Mouse (Mus musculus) hindbrain, embryonic 11.5 days (tissue): ENCODE data around the gene Slc25a13. TPM values are rescaled to one million over a fixed set of nuclear protein-coding genes. Genes with fewer than 3 reads are reported as not detected.
"Not testable (repeated sequence)": the region's sequence is repeated elsewhere in the genome, so short reads cannot be mapped to it uniquely, and the experiment has no call there.

ENCODE experiments used
- ATAC-seq: fragments of 200-750 bp; cut with Nextera tagmentation; 2 replicates; pipeline ENCODE4 v1.8.0; 2017; ENCODE audit warnings: mild to moderate bottlenecking, moderate TSS enrichment, moderate library complexity; ENCODE audit not compliant: low FRiP score
- DNase-seq: peaks from one replicate; pipeline ENCODE4 v3.0.0-alpha.2; 2015; ENCODE audit warnings: low spot score
- H3K27ac ChIP-seq: fragments of 300-500 bp; sonication (generic); 2 replicates; pipeline ENCODE4 v1.5.1; 2014; ENCODE audit warnings: mild to moderate bottlenecking, low read depth, low read length
- H3K27me3 ChIP-seq: fragments of 300-500 bp; sonication (generic); 2 replicates; pipeline ENCODE4 v1.6.1; 2014; ENCODE audit warnings: mild to moderate bottlenecking, low read length, moderate library complexity, mixed read lengths; ENCODE audit not compliant: control insufficient read depth, insufficient read depth
- H3K36me3 ChIP-seq: fragments of 300-500 bp; sonication (generic); 2 replicates; pipeline ENCODE4 v1.6.1; 2014; ENCODE audit warnings: mild to moderate bottlenecking, low read length, moderate library complexity, mixed read lengths; ENCODE audit not compliant: control insufficient read depth, insufficient read depth
- H3K4me1 ChIP-seq: fragments of 300-500 bp; sonication (generic); replicated peaks from 2 replicates; pipeline ENCODE4 v1.6.1; 2014; ENCODE audit warnings: low read length, mixed read lengths; ENCODE audit not compliant: control insufficient read depth, insufficient read depth
- H3K4me2 ChIP-seq: fragments of 300-500 bp; sonication (generic); replicated peaks from 2 replicates; pipeline ENCODE4 v1.6.1; 2014; ENCODE audit warnings: mild to moderate bottlenecking, low read depth, low read length
- H3K4me3 ChIP-seq: fragments of 300-500 bp; sonication (generic); 2 replicates; pipeline ENCODE4 v1.5.1; 2014; ENCODE audit warnings: low read depth, low read length
- H3K9ac ChIP-seq: fragments of 300-500 bp; sonication (generic); 2 replicates; pipeline ENCODE4 v1.6.1; 2014; ENCODE audit warnings: low read depth, low read length
- H3K9me3 ChIP-seq: fragments of 300-500 bp; sonication (generic); 2 replicates; pipeline ENCODE4 v1.6.1; 2016; ENCODE audit warnings: low read length; ENCODE audit not compliant: control insufficient read depth
- WGBS: fragments of 180-500 bp; shearing (Covaris S2); extraction: QIAGEN DNeasy Blood & Tissue Kit; methylation state at CpG from one replicate; pipeline ENCODE4 v1.1.7; 2014; 5-methylcytosine and 5-hydroxymethylcytosine counted together
- polyA plus RNA-seq: library from polyadenylated mRNA; unstranded; fragments of >200 nt; fragmentation: Nextera tagmentation; extraction: Ambion mirVana; gene quantifications from 2 replicates; pipeline ENCODE4 v1.2.1, GENCODE M21; 2014

Slc25a13 gene
- polyA plus RNA-seq, 1 experiment from 2014 or later = 31.0 TPM

DNA sequence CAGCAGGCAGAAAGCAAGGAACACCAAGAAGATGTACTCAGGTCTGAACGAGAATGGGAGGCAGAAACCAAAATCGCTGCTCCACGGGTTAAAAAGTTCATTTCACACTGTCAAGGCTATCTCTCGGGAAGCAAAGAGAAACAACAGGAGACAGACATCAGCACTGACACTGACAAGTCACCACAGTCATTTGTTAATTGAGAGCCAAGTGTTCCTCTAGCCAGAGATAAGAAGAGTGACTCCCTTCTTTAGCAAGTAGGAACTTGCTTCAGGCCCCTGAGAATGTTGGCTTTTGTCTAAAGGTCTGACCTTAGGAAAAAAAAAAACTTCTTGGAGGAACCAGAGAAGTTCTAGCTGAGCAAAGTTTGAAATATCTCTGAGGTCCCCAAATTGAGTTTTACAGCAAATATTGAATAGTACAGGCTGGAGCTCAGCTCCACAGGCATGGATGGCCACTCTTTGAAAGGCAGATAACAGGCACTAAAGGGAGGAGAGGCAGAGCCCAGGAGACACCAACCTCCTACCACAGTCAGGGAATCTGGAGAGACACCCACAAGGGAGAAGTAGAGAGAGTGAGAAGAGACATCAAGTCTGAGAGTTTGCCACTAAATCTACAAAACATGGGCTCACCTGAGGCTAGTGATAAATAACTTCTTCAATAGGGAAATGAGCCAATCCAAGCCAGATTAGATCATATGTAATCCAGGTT lies 8.5 kb downstream of the Slc25a13 start:
- no peak overlapping the region for H3K4me2 ChIP-seq
- H3K36me3 ChIP-seq = no peaks in the 10 kb centered on the region
- 59% methylated on average over 4 of the region's 4 CpGs for WGBS
- H3K9me3 ChIP-seq = no peaks in the 10 kb centered on the region
- no peak for ATAC-seq
- H3K9ac ChIP-seq = no peak overlapping the region
- no peaks in the 10 kb centered on the region for H3K27me3 ChIP-seq
- no peak overlapping the region for H3K4me3 ChIP-seq
- no peak overlapping the region for H3K27ac ChIP-seq
- no peak for DNase-seq
- H3K4me1 ChIP-seq = no peaks in the 10 kb centered on the region; the same call in 1 of the 2 replicates

DNA sequence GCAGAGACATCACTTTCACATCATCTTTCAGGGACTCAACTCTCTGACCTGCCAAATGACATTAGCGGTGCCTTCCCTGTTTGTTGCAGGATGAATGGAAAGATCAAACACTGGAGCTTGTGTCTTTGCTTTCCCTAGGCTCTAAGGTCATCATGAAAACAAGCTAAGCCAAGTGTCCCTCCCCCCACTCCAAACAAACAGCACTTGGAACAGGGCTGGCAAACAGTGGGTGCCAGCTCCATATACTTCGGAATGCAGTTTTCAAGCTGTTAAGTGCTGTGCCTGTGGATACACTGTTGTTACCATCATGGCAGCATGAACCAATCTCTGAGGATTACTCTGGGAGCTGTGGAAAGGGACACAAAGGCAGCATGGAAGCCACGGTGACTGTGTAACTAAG lies 9.1 kb downstream of the Slc25a13 start:
- 77% methylated on average over 3 of the region's 3 CpGs for WGBS
- Histone ChIP-seq H3K4me1 (no peaks in the 10 kb centered on the region; the same call in 1 of the 2 replicates), H3K4me2 (no peak overlapping the region), H3K36me3 (no peaks in the 10 kb centered on the region), H3K9ac (no peak overlapping the region), H3K27me3 (no peaks in the 10 kb centered on the region), H3K4me3 (no peak overlapping the region), H3K27ac (no peak overlapping the region), H3K9me3 (no peaks in the 10 kb centered on the region)
- ATAC-seq (no peak), DNase-seq (no peak)

DNA sequence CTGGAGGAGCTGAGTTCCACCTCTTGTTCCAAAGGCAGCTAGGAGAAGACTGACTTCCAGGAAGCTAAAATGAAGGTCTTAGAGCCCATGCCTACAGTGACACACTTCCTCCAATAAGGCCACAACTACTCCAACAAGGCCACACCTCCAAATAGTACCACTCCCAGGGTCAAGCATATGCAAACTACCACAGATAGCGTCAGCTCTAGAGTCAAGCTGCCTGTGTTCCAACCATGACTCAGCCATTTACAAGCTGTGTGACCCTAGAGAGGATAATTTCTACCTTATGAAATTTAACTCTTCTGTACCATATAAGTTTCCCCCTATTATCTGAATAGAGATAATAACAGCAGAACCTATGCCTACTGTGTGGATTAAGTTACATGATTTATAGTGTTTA lies 9.6 kb downstream of the Slc25a13 start:
- 83% methylated on average over 1 of the region's 1 CpGs for WGBS
- no peak overlapping the region for H3K4me2 ChIP-seq
- no peak for DNase-seq
- no peak overlapping the region for H3K9ac ChIP-seq
- no peak overlapping the region for H3K27ac ChIP-seq
- no peaks in the 10 kb centered on the region for H3K27me3 ChIP-seq
- no peak overlapping the region for H3K4me3 ChIP-seq
- H3K36me3 ChIP-seq = no peaks in the 10 kb centered on the region
- H3K4me1 ChIP-seq = no peaks in the 10 kb centered on the region; the same call in 1 of the 2 replicates
- no peaks in the 10 kb centered on the region for H3K9me3 ChIP-seq
- no peak for ATAC-seq

DNA sequence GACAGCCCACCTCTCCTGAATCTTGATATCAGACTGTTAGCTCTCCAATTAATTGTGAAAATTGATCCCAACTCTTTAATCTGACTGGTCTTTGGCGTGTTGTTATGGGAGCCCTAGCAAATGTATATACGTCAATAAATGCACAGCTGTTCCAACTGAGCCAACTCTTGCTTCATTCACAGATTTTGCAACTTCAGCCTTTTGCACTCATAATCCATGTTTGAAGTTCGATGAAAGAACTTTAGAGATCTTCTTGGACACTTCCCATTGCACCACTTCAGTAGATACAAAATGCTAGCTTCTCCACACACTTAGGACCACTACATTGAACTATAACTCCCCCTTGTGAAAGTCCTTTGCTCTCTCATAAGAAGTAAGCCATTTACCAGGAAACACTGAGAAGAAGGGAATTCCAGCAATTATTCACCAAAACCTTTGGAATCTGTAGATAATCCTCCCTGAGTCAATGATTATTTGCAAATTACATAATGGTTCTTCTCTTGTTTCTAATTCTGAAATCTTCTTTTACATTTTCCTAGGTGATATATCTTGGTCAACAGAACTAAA lies 11.3 kb downstream of the Slc25a13 start:
- Histone ChIP-seq H3K27ac (no peak overlapping the region), H3K9me3 (no peaks in the 10 kb centered on the region), H3K36me3 (no peaks in the 10 kb centered on the region), H3K9ac (no peak overlapping the region), H3K4me2 (no peak overlapping the region), H3K27me3 (no peaks in the 10 kb centered on the region), H3K4me1 (no peaks in the 10 kb centered on the region; the same call in 1 of the 2 replicates), H3K4me3 (no peak overlapping the region)
- 90% methylated on average over 3 of the region's 3 CpGs for WGBS
- ATAC-seq (no peak), DNase-seq (no peak)

DNA sequence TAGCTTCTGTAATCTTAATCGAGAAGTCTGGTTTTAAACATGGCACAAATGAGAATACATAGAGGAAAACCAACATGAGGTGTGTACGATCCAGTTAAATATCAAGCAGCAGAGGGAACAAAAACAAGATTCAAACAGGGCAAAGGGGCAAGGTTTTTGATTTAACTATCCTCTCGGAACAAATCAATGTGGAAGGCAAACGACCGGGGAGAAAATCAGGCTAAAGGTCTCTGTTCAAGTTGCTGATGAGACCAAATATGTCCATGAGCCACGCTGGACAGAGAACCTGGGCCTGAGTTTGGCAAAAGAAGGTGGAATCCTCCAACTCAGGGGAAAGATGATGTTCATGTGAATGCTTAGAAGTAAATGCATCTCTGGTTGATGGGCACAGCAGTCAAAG lies 14.5 kb downstream of the Slc25a13 start:
- no peak for ATAC-seq
- H3K9ac ChIP-seq = no peak overlapping the region
- no peaks in the 10 kb centered on the region for H3K27me3 ChIP-seq
- no peak overlapping the region for H3K4me3 ChIP-seq
- no peaks in the 10 kb centered on the region for H3K4me1 ChIP-seq
- no peak for DNase-seq
- H3K36me3 ChIP-seq = no peaks in the 10 kb centered on the region
- no peaks in the 10 kb centered on the region for H3K9me3 ChIP-seq
- 92% methylated on average over 6 of the region's 6 CpGs for WGBS
- no peak overlapping the region for H3K27ac ChIP-seq
- no peak overlapping the region for H3K4me2 ChIP-seq

DNA sequence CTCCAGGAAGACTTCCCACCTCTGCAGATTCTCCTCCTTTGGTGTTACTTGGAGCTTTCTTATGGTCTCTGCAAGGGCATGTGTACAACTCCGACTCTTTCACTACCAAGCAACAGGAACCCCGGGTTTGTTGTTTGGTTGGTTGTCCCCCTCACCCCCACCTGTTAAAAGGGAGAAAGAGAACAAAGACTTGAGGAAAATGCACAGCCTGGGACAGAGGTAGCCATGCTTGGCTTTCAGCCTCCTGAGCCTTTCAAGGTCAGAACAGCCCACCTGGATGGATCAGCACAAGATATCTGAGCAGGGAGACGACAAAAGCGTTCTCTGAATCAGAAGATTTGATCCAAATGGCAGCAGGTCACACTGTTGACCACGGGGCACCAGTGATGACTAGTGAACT lies 15.0 kb downstream of the Slc25a13 start:
- H3K4me2 ChIP-seq = no peak overlapping the region

DNA sequence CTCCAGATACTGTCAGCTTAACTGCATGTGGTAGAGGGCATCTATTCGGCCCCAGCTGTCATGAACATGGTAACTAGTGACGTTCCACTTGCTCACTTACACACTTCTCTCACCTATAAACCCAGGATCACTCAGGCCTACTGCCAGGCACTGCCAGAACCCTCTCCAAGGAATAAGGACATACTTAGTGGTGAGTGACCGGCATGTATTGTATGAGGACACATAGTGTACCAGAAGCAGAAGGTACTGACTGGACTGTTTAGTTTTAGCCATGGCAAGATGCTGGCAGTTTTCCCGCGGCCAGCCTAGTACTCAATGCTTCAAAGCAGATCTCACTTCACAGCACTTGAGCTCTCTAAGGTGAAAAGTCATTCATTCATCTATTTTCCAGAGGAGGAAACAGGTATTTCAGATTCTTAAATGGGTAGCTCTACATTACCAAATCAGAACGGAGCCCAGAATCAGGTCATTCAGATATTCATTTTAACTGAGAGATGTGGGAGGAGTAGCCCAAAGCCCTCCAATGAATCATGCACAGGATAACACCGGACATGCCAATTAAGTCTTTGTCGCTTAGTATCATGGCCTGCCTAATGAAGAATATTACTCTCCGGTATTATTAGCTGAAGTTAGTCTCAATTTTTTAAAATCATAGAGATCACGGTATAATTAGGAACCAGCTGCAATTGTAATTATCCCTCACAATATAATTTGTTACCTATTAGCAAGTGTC lies 17.7 kb downstream of the Slc25a13 start:
- H3K4me1 ChIP-seq = no peaks in the 10 kb centered on the region

More for the DNA sequence above, 15.0 kb downstream of the Slc25a13 start:
- Histone ChIP-seq H3K36me3 (no peaks in the 10 kb centered on the region), H3K9ac (no peak overlapping the region), H3K4me3 (no peak overlapping the region), H3K27me3 (no peaks in the 10 kb centered on the region), H3K4me1 (no peaks in the 10 kb centered on the region), H3K27ac (no peak overlapping the region), H3K9me3 (no peaks in the 10 kb centered on the region)
- no peak for DNase-seq
- ATAC-seq = no peak
- 84% methylated on average over 5 of the region's 5 CpGs for WGBS

DNA sequence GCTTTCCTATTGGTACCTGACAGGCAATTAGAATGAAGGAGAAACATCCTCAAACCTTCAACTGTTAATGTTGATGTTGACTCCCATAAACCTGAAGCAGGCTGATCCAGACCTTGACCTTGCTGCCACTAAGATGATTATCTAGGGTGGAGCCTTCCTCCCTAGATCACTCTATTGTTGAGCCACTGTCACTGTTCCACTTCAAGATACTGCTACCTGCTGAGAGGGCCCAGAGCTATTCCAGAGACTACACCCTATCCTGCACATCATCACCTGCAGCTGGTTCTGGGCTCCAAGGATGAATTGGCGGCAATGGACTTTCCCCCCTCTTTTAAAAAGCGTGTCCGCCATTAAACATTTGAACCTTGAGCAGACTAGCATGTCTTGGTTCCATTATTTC lies 18.9 kb downstream of the Slc25a13 start:
- not testable (repeated sequence) for H3K4me2 ChIP-seq, H3K27me3 ChIP-seq, DNase-seq, H3K9me3 ChIP-seq, H3K4me3 ChIP-seq, ATAC-seq, H3K27ac ChIP-seq, H3K4me1 ChIP-seq, H3K9ac ChIP-seq, H3K36me3 ChIP-seq
- WGBS = 100% methylated on average over 3 of the region's 3 CpGs

More for the DNA sequence above, 17.7 kb downstream of the Slc25a13 start:
- H3K9ac ChIP-seq = no peak overlapping the region
- no peak for ATAC-seq
- H3K4me3 ChIP-seq = no peak overlapping the region
- 95% methylated on average over 10 of the region's 10 CpGs for WGBS
- no peaks in the 10 kb centered on the region for H3K36me3 ChIP-seq
- H3K4me2 ChIP-seq = no peak overlapping the region
- no peak for DNase-seq
- no peaks in the 10 kb centered on the region for H3K27me3 ChIP-seq
- no peaks in the 10 kb centered on the region for H3K9me3 ChIP-seq
- H3K27ac ChIP-seq = no peak overlapping the region
